Comparison of ENCODE assay signal across 22 mouse cellular contexts in genomic region chr11:70678092-70678491, GRCm38 (mm10). TPM values are rescaled to one million over a fixed set of nuclear protein-coding genes. Genes with fewer than 3 reads are reported as not detected.
A peak's percentile ranks its signal among the peaks of the same experiment; 100 is the strongest.
DNase-seq lines count a peak whose midpoint lies in the region; ATAC-seq and TF ChIP-seq lines count a peak whose summit lies in the region.
"Had no signal": no experiment of that assay in that cellular context is flagged by ENCODE, and none has a peak within 500 bp of the region (broad histone marks: within the 10 kb centered on the region; RNA-seq: fewer than 3 reads in every experiment).

No protein-coding gene starts in this region.

- no peak for ATAC-seq in limb, embryonic 11.5 days (ENCODE audit: insufficient number of reproducible peaks, low FRiP score, low TSS enrichment, low read depth)
- no peak for ATAC-seq in liver, embryonic 12.5 days
- ATAC-seq in liver, embryonic 14.5 days (ENCODE audit: insufficient read depth) = peak; percentile 43; the same call in 1 of the 2 replicates
- ATAC-seq: CD4-positive, CD25-positive, alpha-beta regulatory T cell, adult 4 months; forebrain, embryonic 13.5 days; hindbrain, postnatal 0 days had no signal

- WGBS in limb, embryonic 11.5 days = 78% methylated on average over 9 of the region's 9 CpGs
- 85% methylated on average over 9 of the region's 9 CpGs for WGBS in limb, embryonic 10.5 days
- 76% methylated on average over 9 of the region's 9 CpGs for WGBS in liver, embryonic 12.5 days (ENCODE audit: insufficient replicate concordance)
- 79% methylated on average over 9 of the region's 9 CpGs for WGBS in liver, embryonic 14.5 days (ENCODE audit: insufficient replicate concordance)

- H3K36me3 ChIP-seq in limb, embryonic 11.5 days (ENCODE audit: control insufficient read depth, insufficient read depth, low read length) = no peaks in the 10 kb centered on the region; the same call in none of the 2 replicates
- peaks cover 72% of the 10 kb centered on the region for H3K36me3 ChIP-seq in limb, embryonic 10.5 days
- peaks cover 65% of the 10 kb centered on the region for H3K36me3 ChIP-seq in liver, embryonic 12.5 days
- no peaks in the 10 kb centered on the region; the same call in 1 of the 2 replicates for H3K36me3 ChIP-seq in liver, embryonic 14.5 days (replicated peaks; ENCODE audit: control insufficient read depth, insufficient read depth, low read depth)

- DNase-seq in limb, embryonic 11.5 days (ENCODE audit: low spot score) = no peak
- DNase-seq in limb, embryonic 10.5 days (ENCODE audit: low spot score) = no peak
- no peak for DNase-seq in liver, embryonic 14.5 days (ENCODE audit: low read depth in 3 of 3, low spot score in 3 of 3)
- DNase-seq in yolk sac, embryonic 10.5 days (ENCODE audit: low spot score) = peak; percentile 63
- no peak for DNase-seq in cerebellum, postnatal 4 days (ENCODE audit: low spot score in 2 of 2)
- DNase-seq in natural killer cell, adult 2 months (ENCODE audit: low spot score in 2 of 2) = no peak
- DNase-seq: adrenal gland, adult 8-10 months; adrenal gland, postnatal 36 days; cerebellum, adult 2 months; cerebellum, postnatal 10 days; gastrocnemius, postnatal 10 days; heart, adult 2 months; heart, postnatal 14 days had no signal

- no peak for TF ChIP-seq EP300 in liver, embryonic 14.5 days (IDR thresholded peaks at IDR 0.05; ENCODE audit: low read depth)

- H3K4me3 ChIP-seq in limb, embryonic 11.5 days (ENCODE audit: low read depth, low read length) = no peak overlapping the region
- H3K4me3 ChIP-seq in limb, embryonic 10.5 days = no peak overlapping the region
- H3K4me3 ChIP-seq in liver, embryonic 12.5 days = no peak overlapping the region
- no peak overlapping the region for H3K4me3 ChIP-seq in liver, embryonic 14.5 days (ENCODE audit: insufficient read depth in 1 of 2, low read depth in 2 of 2, low read length in 2 of 2)
- H3K4me3 ChIP-seq: embryonic facial prominence, embryonic 12.5 days; forebrain, embryonic 13.5 days; heart, adult 2 months; heart, embryonic 15.5 days; hindbrain, embryonic 13.5 days had no signal

- no peaks in the 10 kb centered on the region for H3K27me3 ChIP-seq in limb, embryonic 11.5 days (ENCODE audit: control insufficient read depth, insufficient read depth, low read length)
- H3K27me3 ChIP-seq in limb, embryonic 10.5 days (ENCODE audit: low read depth, poor library complexity, severe bottlenecking) = no peaks in the 10 kb centered on the region
- no peaks in the 10 kb centered on the region for H3K27me3 ChIP-seq in liver, embryonic 12.5 days (replicated peaks)
- H3K27me3 ChIP-seq in liver, embryonic 14.5 days (ENCODE audit: control insufficient read depth, insufficient read depth, low read length) = no peaks in the 10 kb centered on the region
- H3K27me3 ChIP-seq: embryonic facial prominence, embryonic 12.5 days; forebrain, embryonic 13.5 days; heart, embryonic 15.5 days; hindbrain, embryonic 13.5 days had no signal

- no peaks in the 10 kb centered on the region for H3K9me3 ChIP-seq in limb, embryonic 11.5 days (ENCODE audit: control insufficient read depth, low read length)
- no peaks in the 10 kb centered on the region for H3K9me3 ChIP-seq in limb, embryonic 10.5 days (replicated peaks)
- H3K9me3 ChIP-seq in liver, embryonic 12.5 days (replicated peaks) = no peaks in the 10 kb centered on the region
- no peaks in the 10 kb centered on the region for H3K9me3 ChIP-seq in liver, embryonic 14.5 days (ENCODE audit: control insufficient read depth, low read length)
- H3K9me3 ChIP-seq: embryonic facial prominence, embryonic 12.5 days; forebrain, embryonic 13.5 days; G1E; heart, embryonic 15.5 days; hindbrain, embryonic 13.5 days had no signal

- no peak overlapping the region for H3K4me2 ChIP-seq in limb, embryonic 11.5 days (ENCODE audit: low read depth, severe bottlenecking)
- H3K4me2 ChIP-seq in liver, embryonic 12.5 days = no peak overlapping the region
- H3K4me2 ChIP-seq in liver, embryonic 14.5 days (ENCODE audit: low read depth) = no peak overlapping the region
- H3K4me2 ChIP-seq: embryonic facial prominence, embryonic 12.5 days; forebrain, embryonic 13.5 days; heart, embryonic 11.5 days; heart, embryonic 15.5 days; hindbrain, embryonic 13.5 days had no signal

- H3K27ac ChIP-seq in limb, embryonic 11.5 days (replicated peaks; ENCODE audit: low read depth, low read length) = no peak overlapping the region
- H3K27ac ChIP-seq in limb, embryonic 10.5 days = no peak overlapping the region
- H3K27ac ChIP-seq in liver, embryonic 12.5 days = peak overlapping the region; percentile 33; the same call in 1 of the 2 replicates
- H3K27ac ChIP-seq in liver, embryonic 14.5 days = no peak overlapping the region
- H3K27ac ChIP-seq: embryonic facial prominence, embryonic 12.5 days; forebrain, embryonic 13.5 days; heart, adult 2 months; heart, embryonic 15.5 days; hindbrain, embryonic 13.5 days; hindbrain, postnatal 0 days had no signal

- 0 out of 2 replicates have a peak overlapping the region, but pooled peaks have one; percentile 12 for H3K9ac ChIP-seq in limb, embryonic 11.5 days (ENCODE audit: low read length)
- H3K9ac ChIP-seq in liver, embryonic 12.5 days = no peak overlapping the region
- H3K9ac ChIP-seq in liver, embryonic 14.5 days (replicated peaks) = no peak overlapping the region
- H3K9ac ChIP-seq: embryonic facial prominence, embryonic 12.5 days; forebrain, embryonic 13.5 days; heart, embryonic 15.5 days; hindbrain, embryonic 13.5 days had no signal

- peaks cover 6% of the 10 kb centered on the region; the same call in 1 of the 2 replicates for H3K4me1 ChIP-seq in limb, embryonic 11.5 days (ENCODE audit: control insufficient read depth, insufficient read depth, low read length)
- H3K4me1 ChIP-seq in limb, embryonic 10.5 days = peaks cover 13% of the 10 kb centered on the region
- peaks cover 39% of the 10 kb centered on the region for H3K4me1 ChIP-seq in liver, embryonic 12.5 days
- peaks cover 0 to 22% of the 10 kb centered on the region in 2 experiments; a peak in 2 of 4 replicates for H3K4me1 ChIP-seq in liver, embryonic 14.5 days (replicated peaks; ENCODE audit: control insufficient read depth in 2 of 2, insufficient read depth in 2 of 2, low read length in 1 of 2)

- no peak for TF ChIP-seq CTCF in liver, embryonic 14.5 days (IDR thresholded peaks at IDR 0.05; ENCODE audit: low read depth)

RNA-seq across cellular contexts. Expression of gene Spag7, which starts 8.9 kb away (rescaled TPM):
- polyA plus RNA-seq in limb, embryonic 11.5 days (2014; fragmentation: Nextera tagmentation; extraction: Ambion mirVana) = 156 and 173 TPM in 2 replicates
- polyA plus RNA-seq in limb, embryonic 10.5 days (2016; fragmentation: Nextera tagmentation; extraction: Ambion mirVana) = 182 and 196 TPM in 2 replicates
- 76.8 and 84.5 TPM in 2 replicates for polyA plus RNA-seq in liver, embryonic 12.5 days (2016; fragmentation: Nextera tagmentation; extraction: Ambion mirVana)
- 24.6 and 42.0 TPM in 2 replicates for polyA plus RNA-seq in liver, embryonic 14.5 days (2012; rRNA removed)
- 27.4 and 29.6 TPM in 2 replicates for polyA plus RNA-seq in liver, embryonic 14.5 days (2014; fragmentation: Nextera tagmentation; extraction: Ambion mirVana)

RNA-seq across cellular contexts. Expression of gene Camta2, which starts 9.8 kb away (rescaled TPM):
- polyA plus RNA-seq in limb, embryonic 11.5 days (2014; fragmentation: Nextera tagmentation; extraction: Ambion mirVana) = 8.2 and 11.8 TPM in 2 replicates
- 8.9 and 11.6 TPM in 2 replicates for polyA plus RNA-seq in limb, embryonic 10.5 days (2016; fragmentation: Nextera tagmentation; extraction: Ambion mirVana)
- polyA plus RNA-seq in liver, embryonic 12.5 days (2016; fragmentation: Nextera tagmentation; extraction: Ambion mirVana) = 6.1 and 6.4 TPM in 2 replicates
- polyA plus RNA-seq in liver, embryonic 14.5 days (2012; rRNA removed) = 2.7 and 3.1 TPM in 2 replicates
- polyA plus RNA-seq in liver, embryonic 14.5 days (2014; fragmentation: Nextera tagmentation; extraction: Ambion mirVana) = 2.1 and 2.5 TPM in 2 replicates

RNA-seq across cellular contexts. Expression of gene Eno3, which starts 21.1 kb away (rescaled TPM):
- 49.4 and 53.3 TPM in 2 replicates for polyA plus RNA-seq in limb, embryonic 11.5 days (2014; fragmentation: Nextera tagmentation; extraction: Ambion mirVana)
- 67.8 and 75.6 TPM in 2 replicates for polyA plus RNA-seq in limb, embryonic 10.5 days (2016; fragmentation: Nextera tagmentation; extraction: Ambion mirVana)
- polyA plus RNA-seq in liver, embryonic 12.5 days (2016; fragmentation: Nextera tagmentation; extraction: Ambion mirVana) = 6.7 and 7.6 TPM in 2 replicates
- 3.4 and 3.7 TPM in 2 replicates for polyA plus RNA-seq in liver, embryonic 14.5 days (2012; rRNA removed)
- 3.6 and 3.9 TPM in 2 replicates for polyA plus RNA-seq in liver, embryonic 14.5 days (2014; fragmentation: Nextera tagmentation; extraction: Ambion mirVana)

RNA-seq across cellular contexts. Expression of gene Inca1, which starts 21.9 kb away (rescaled TPM):
- 0.71 and 0.96 TPM in 2 replicates for polyA plus RNA-seq in limb, embryonic 11.5 days (2014; fragmentation: Nextera tagmentation; extraction: Ambion mirVana)
- 1.1 and 1.2 TPM in 2 replicates for polyA plus RNA-seq in limb, embryonic 10.5 days (2016; fragmentation: Nextera tagmentation; extraction: Ambion mirVana)
- polyA plus RNA-seq in liver, embryonic 12.5 days (2016; fragmentation: Nextera tagmentation; extraction: Ambion mirVana) = 0.41 and 0.97 TPM in 2 replicates
- 0.63 and 1.2 TPM in 2 replicates for polyA plus RNA-seq in liver, embryonic 14.5 days (2012; rRNA removed)
- 0.71 and 1.4 TPM in 2 replicates for polyA plus RNA-seq in liver, embryonic 14.5 days (2014; fragmentation: Nextera tagmentation; extraction: Ambion mirVana)

RNA-seq across cellular contexts. Expression of gene Kif1c, which starts 22.3 kb away (rescaled TPM):
- polyA plus RNA-seq in limb, embryonic 11.5 days (2014; fragmentation: Nextera tagmentation; extraction: Ambion mirVana) = 7.2 and 10.2 TPM in 2 replicates
- 2.0 and 2.2 TPM in 2 replicates for polyA plus RNA-seq in limb, embryonic 10.5 days (2016; fragmentation: Nextera tagmentation; extraction: Ambion mirVana)
- 1.0 and 1.1 TPM in 2 replicates for polyA plus RNA-seq in liver, embryonic 12.5 days (2016; fragmentation: Nextera tagmentation; extraction: Ambion mirVana)
- 4.6 and 5.9 TPM in 2 replicates for polyA plus RNA-seq in liver, embryonic 14.5 days (2012; rRNA removed)
- 2.2 and 2.9 TPM in 2 replicates for polyA plus RNA-seq in liver, embryonic 14.5 days (2014; fragmentation: Nextera tagmentation; extraction: Ambion mirVana)
